Mouse (Mus musculus): ENCODE results near the gene CK137956. TPM values are rescaled to one million over a fixed set of nuclear protein-coding genes. Genes with fewer than 3 reads are reported as not detected.

CK137956 gene
- polyA plus RNA-seq, 1 experiment from 2014 or later = 0.58 TPM

Other genes starting within 250 kb of the CK137956 start
- 7.6 and 11.2 TPM in 2 replicates for gene Csmd2, start 16.9 kb upstream of the CK137956 start, polyA plus RNA-seq (2015; fragmentation: Nextera tagmentation; extraction: Ambion mirVana)